22 mouse cellular contexts compared by ENCODE assay signal in the genomic region with DNA sequence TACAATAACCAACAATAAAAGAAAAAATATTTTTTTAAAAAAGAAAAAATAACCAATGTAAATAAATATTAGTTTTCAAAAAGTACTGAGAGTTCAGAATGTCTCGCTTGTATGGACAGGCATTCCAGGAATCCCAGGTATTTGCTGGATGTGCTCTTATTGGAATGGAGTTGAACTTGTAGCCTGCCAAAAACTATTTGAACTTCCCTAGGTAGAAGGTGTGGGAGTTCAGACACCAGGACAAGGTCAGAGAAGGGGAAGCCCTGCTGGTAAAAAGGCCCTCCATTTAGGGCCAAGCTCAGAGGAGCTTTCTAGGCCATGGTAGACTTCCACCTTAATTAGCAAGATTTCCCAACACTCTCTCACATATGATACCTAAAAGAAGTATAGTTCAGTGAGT.
DNase-seq lines count a peak whose midpoint lies in the region; ATAC-seq and TF ChIP-seq lines count a peak whose summit lies in the region.
"Had no signal": no experiment of that assay in that cellular context is flagged by ENCODE, and none has a peak within 500 bp of the region (broad histone marks: within the 10 kb centered on the region; RNA-seq: fewer than 3 reads in every experiment).

No protein-coding gene starts in this region.

- peak; percentile 61 for DNase-seq in kidney, adult 2 months
- no peak for DNase-seq in kidney, postnatal 10 days
- peak; percentile 38 for DNase-seq in kidney, adult 9 months
- DNase-seq in kidney, postnatal 25 days: no peak
- DNase-seq in kidney, postnatal 36 days: peak; percentile 5 to 25
- DNase-seq in R1 (ENCODE audit: low read depth, low spot score): peak; percentile 29
- DNase-seq in forebrain, embryonic 10.5 days (ENCODE audit: extremely low spot score, low spot score): no peak
- DNase-seq: adrenal gland, adult 8-10 months; adrenal gland, postnatal 14 days; adrenal gland, postnatal 36 days; cerebellum, adult 11-12 months; cerebellum, adult 2 months; cerebellum, adult 9-10 months; cerebellum, postnatal 10 days; cerebellum, postnatal 25 days had no signal

- no peak for TF ChIP-seq POLR2A in kidney, adult 2 months (IDR thresholded peaks at IDR 0.05; ENCODE audit: low read depth, low read length)

- no peaks in the 10 kb centered on the region for H3K9me3 ChIP-seq in kidney, embryonic 15.5 days (replicated peaks)
- H3K9me3 ChIP-seq in forebrain, embryonic 10.5 days: no peaks in the 10 kb centered on the region
- H3K9me3 ChIP-seq: embryonic facial prominence, embryonic 10.5 days; embryonic facial prominence, embryonic 12.5 days; forebrain, embryonic 12.5 days had no signal

- no peak overlapping the region for H3K27ac ChIP-seq in kidney, adult 2 months (ENCODE audit: insufficient read depth, low read depth, low read length)
- H3K27ac ChIP-seq in kidney, embryonic 15.5 days: no peak overlapping the region
- H3K27ac ChIP-seq in forebrain, embryonic 10.5 days: no peak overlapping the region
- H3K27ac ChIP-seq: embryonic facial prominence, embryonic 10.5 days; embryonic facial prominence, embryonic 12.5 days; forebrain, embryonic 12.5 days had no signal

- TF ChIP-seq CTCF in kidney, adult 2 months (conservative IDR thresholded peaks at IDR 0.05; ENCODE audit: insufficient read depth, insufficient read length, low read depth, low read length): no peak

- H3K36me3 ChIP-seq in kidney, adult 2 months (ENCODE audit: control insufficient read depth, insufficient read depth, low read length): no peaks in the 10 kb centered on the region
- no peaks in the 10 kb centered on the region for H3K36me3 ChIP-seq in kidney, embryonic 15.5 days
- no peaks in the 10 kb centered on the region for H3K36me3 ChIP-seq in forebrain, embryonic 10.5 days (replicated peaks)
- H3K36me3 ChIP-seq: embryonic facial prominence, embryonic 10.5 days; embryonic facial prominence, embryonic 12.5 days; forebrain, embryonic 12.5 days had no signal

- no peaks in the 10 kb centered on the region for H3K4me1 ChIP-seq in kidney, adult 2 months (ENCODE audit: control insufficient read depth, insufficient read depth, low read length)
- no peaks in the 10 kb centered on the region for H3K4me1 ChIP-seq in kidney, embryonic 15.5 days
- no peaks in the 10 kb centered on the region for H3K4me1 ChIP-seq in forebrain, embryonic 10.5 days
- H3K4me1 ChIP-seq: embryonic facial prominence, embryonic 10.5 days; embryonic facial prominence, embryonic 12.5 days; forebrain, embryonic 12.5 days had no signal

- ATAC-seq in kidney, embryonic 15.5 days (replicated peaks; ENCODE audit: low FRiP score): no peak
- ATAC-seq: activated CD4-positive, CD25-positive, alpha-beta regulatory T cell, adult 4 months; forebrain, embryonic 14.5 days; forebrain, embryonic 16.5 days had no signal

- H3K4me3 ChIP-seq in kidney, adult 2 months (ENCODE audit: insufficient read depth, low read depth, low read length): no peak overlapping the region
- H3K4me3 ChIP-seq in kidney, embryonic 15.5 days (replicated peaks): no peak overlapping the region
- H3K4me3 ChIP-seq in forebrain, embryonic 10.5 days: no peak overlapping the region
- H3K4me3 ChIP-seq: embryonic facial prominence, embryonic 10.5 days; embryonic facial prominence, embryonic 12.5 days; forebrain, embryonic 12.5 days had no signal

- 38% methylated on average over 1 of the region's 1 CpGs for WGBS in kidney, adult 2 months
- WGBS in kidney, embryonic 15.5 days: 84% methylated on average over 1 of the region's 1 CpGs
- WGBS in forebrain, embryonic 10.5 days: 92% methylated on average over 1 of the region's 1 CpGs

- no peak overlapping the region for H3K4me2 ChIP-seq in kidney, embryonic 15.5 days
- H3K4me2 ChIP-seq: embryonic facial prominence, embryonic 12.5 days; forebrain, embryonic 12.5 days had no signal

- no peak overlapping the region for H3K9ac ChIP-seq in kidney, embryonic 15.5 days
- H3K9ac ChIP-seq: embryonic facial prominence, embryonic 12.5 days; forebrain, embryonic 12.5 days had no signal

- H3K27me3 ChIP-seq in kidney, adult 2 months (replicated peaks; ENCODE audit: control insufficient read depth, insufficient read depth, low read length): no peaks in the 10 kb centered on the region
- H3K27me3 ChIP-seq in kidney, embryonic 15.5 days: no peaks in the 10 kb centered on the region
- H3K27me3 ChIP-seq in forebrain, embryonic 10.5 days (ENCODE audit: poor library complexity, severe bottlenecking): no peaks in the 10 kb centered on the region
- H3K27me3 ChIP-seq: embryonic facial prominence, embryonic 12.5 days; forebrain, embryonic 12.5 days had no signal

Comparison
In these comparisons a context has a peak if more than half of its experiments do, and no peak if none do; other contexts are left out.
1. DNase-seq: peak in kidney, adult 2 months (single experiment), kidney, adult 9 months (single experiment), kidney, postnatal 36 days (2 of 2) and R1 (single experiment); none in kidney, postnatal 10 days (single experiment), kidney, postnatal 25 days (0 of 2) and forebrain, embryonic 10.5 days (single experiment).